Mouse (Mus musculus) neural tube, embryonic 14.5 days (tissue): Measurements from ENCODE around the gene Ggnbp2. TPM values are rescaled to one million over a fixed set of nuclear protein-coding genes. Genes with fewer than 3 reads are reported as not detected.

ENCODE experiments used
- ATAC-seq: fragments of 200-750 bp; cut with Nextera tagmentation; 2 replicates; pipeline ENCODE4 v1.8.0; 2017; ENCODE audit warnings: low read depth, mild to moderate bottlenecking, moderate TSS enrichment, moderate library complexity
- H3K27ac ChIP-seq: fragments of 300-500 bp; sonication (generic); 2 replicates; pipeline ENCODE4 v1.5.1; 2014; ENCODE audit warnings: low read depth, mild to moderate bottlenecking, control low read depth, low read length, moderate library complexity, mixed read lengths
- H3K27me3 ChIP-seq: fragments of 300-500 bp; sonication (generic); 2 replicates; pipeline ENCODE4 v1.6.1; 2014; ENCODE audit warnings: low read length; ENCODE audit not compliant: control insufficient read depth, insufficient read depth
- H3K36me3 ChIP-seq: fragments of 300-500 bp; sonication (generic); 2 replicates; pipeline ENCODE4 v1.6.1; 2014; ENCODE audit warnings: low read length, mixed read lengths; ENCODE audit not compliant: control insufficient read depth, insufficient read depth
- H3K4me1 ChIP-seq: fragments of 300-500 bp; sonication (generic); 2 replicates; pipeline ENCODE4 v1.6.1; 2014; ENCODE audit warnings: low read length; ENCODE audit not compliant: control insufficient read depth, insufficient read depth
- H3K4me2 ChIP-seq: fragments of 300-500 bp; sonication (generic); 2 replicates; pipeline ENCODE4 v1.6.1; 2014; ENCODE audit warnings: mild to moderate bottlenecking, low read depth, low read length, control low read depth
- H3K4me3 ChIP-seq: fragments of 300-500 bp; sonication (generic); 2 replicates; pipeline ENCODE4 v1.5.1; 2014; ENCODE audit warnings: low read depth, low read length, control low read depth, mixed read lengths
- H3K9ac ChIP-seq: fragments of 300-500 bp; sonication (generic); replicated peaks from 2 replicates; pipeline ENCODE4 v1.6.1; 2014; ENCODE audit warnings: low read depth, mild to moderate bottlenecking, control low read depth, low read length, mixed read lengths
- H3K9me3 ChIP-seq: fragments of 300-500 bp; sonication (generic); 2 replicates; pipeline ENCODE4 v1.6.1; 2016; ENCODE audit warnings: low read length; ENCODE audit not compliant: control insufficient read depth
- WGBS: fragments of 180-500 bp; shearing (Covaris S2); extraction: QIAGEN DNeasy Blood & Tissue Kit; methylation state at CpG from one replicate; pipeline ENCODE4 v1.1.7; 2014; 5-methylcytosine and 5-hydroxymethylcytosine counted together
- polyA plus RNA-seq: library from polyadenylated mRNA; unstranded; fragments of >200 nt; fragmentation: Nextera tagmentation; extraction: Ambion mirVana; gene quantifications from 2 replicates; pipeline ENCODE4 v1.2.1, GENCODE M21; 2014

Ggnbp2 gene
- polyA plus RNA-seq, 1 experiment from 2014 or later, result 74.7 TPM

DNA sequence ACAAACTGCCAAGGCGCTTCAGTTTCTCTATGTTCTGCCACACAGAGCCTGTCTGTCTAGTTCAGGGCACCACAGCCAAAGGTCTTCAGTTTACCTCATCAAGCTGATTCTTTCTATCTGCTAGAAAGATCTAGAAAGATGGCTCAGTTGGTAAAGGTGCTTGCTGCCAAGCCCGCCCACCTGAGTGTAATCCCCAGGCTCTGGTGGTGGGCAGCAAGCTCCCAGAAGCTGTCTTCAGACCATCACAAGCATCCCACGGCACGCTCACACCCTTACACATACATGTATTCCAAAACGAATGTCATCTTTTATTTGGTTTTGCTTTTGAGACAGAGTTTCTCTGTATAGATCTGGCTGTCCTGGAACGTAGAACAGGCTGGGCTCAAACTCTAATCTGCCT is 37.9 kb upstream of the Ggnbp2 start:
- no peaks in the 10 kb centered on the region for H3K27me3 ChIP-seq
- WGBS, result 97% methylated on average over 6 of the region's 6 CpGs
- no peak overlapping the region for H3K27ac ChIP-seq
- H3K4me3 ChIP-seq, result no peak overlapping the region
- H3K9me3 ChIP-seq, result no peaks in the 10 kb centered on the region
- H3K4me2 ChIP-seq, result no peak overlapping the region
- H3K36me3 ChIP-seq, result peaks cover 59% of the 10 kb centered on the region
- H3K9ac ChIP-seq, result no peak overlapping the region
- H3K4me1 ChIP-seq, result no peaks in the 10 kb centered on the region
- no peak for ATAC-seq

- Histone ChIP-seq H3K4me1 (no peaks in the 10 kb centered on the region), H3K27me3 (no peaks in the 10 kb centered on the region), H3K27ac (no peak overlapping the region), H3K36me3 (peaks cover 60% of the 10 kb centered on the region), H3K9ac (no peak overlapping the region), H3K4me3 (no peak overlapping the region), H3K9me3 (no peaks in the 10 kb centered on the region), H3K4me2 (no peak overlapping the region)
- no peak for ATAC-seq
- 93% methylated on average over 3 of the region's 3 CpGs for WGBS
Observed at GRCm38 (mm10) chr11:84907081-84907480, 36.5 kb upstream of the Ggnbp2 start.

DNA sequence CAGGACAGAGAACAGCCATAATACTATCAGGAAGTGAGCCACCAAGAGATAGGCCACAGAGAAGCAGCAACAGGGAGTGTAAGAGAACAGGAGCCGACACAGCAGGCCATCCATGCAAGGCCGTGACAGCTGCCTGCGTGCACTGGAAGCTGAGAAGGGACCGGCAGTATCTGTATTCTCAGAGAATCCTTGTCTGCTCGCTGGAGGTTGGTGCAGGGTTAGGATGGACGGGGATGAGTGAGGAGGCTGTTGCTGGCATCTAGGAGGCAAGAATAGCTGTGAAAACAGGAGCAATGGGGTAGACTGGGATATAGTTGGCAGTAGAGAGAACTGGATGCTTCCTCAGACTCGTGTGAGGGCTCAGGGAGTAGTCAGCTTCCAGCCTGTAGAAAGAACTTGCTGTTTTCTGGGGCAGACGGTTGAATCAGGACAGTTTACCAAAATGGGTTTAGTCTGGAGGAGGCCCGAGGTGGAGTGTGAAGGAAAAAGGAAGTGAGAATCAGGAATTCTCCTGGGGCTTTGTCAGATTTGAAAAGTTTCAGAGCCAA is 34.1 kb upstream of the Ggnbp2 start:
- 87% methylated on average over 9 of the region's 9 CpGs for WGBS
- Histone ChIP-seq H3K27me3 (no peaks in the 10 kb centered on the region), H3K4me1 (no peaks in the 10 kb centered on the region), H3K4me3 (no peak overlapping the region), H3K36me3 (peaks cover 70% of the 10 kb centered on the region), H3K9ac (no peak overlapping the region), H3K4me2 (no peak overlapping the region), H3K27ac (no peak overlapping the region), H3K9me3 (no peaks in the 10 kb centered on the region)
- ATAC-seq, result no peak

GRCm38 (mm10) chr11:84893113-84893512 is 22.5 kb upstream of the Ggnbp2 start:
- H3K4me1 ChIP-seq, result no peaks in the 10 kb centered on the region
- no peak for ATAC-seq
- no peak overlapping the region for H3K27ac ChIP-seq
- peaks cover 40% of the 10 kb centered on the region for H3K36me3 ChIP-seq
- no peak overlapping the region for H3K4me3 ChIP-seq
- no peaks in the 10 kb centered on the region for H3K9me3 ChIP-seq
- H3K27me3 ChIP-seq, result no peaks in the 10 kb centered on the region
- 94% methylated on average over 14 of the region's 15 CpGs for WGBS
- H3K9ac ChIP-seq, result no peak overlapping the region
- H3K4me2 ChIP-seq, result no peak overlapping the region

- no peaks in the 10 kb centered on the region for H3K9me3 ChIP-seq
- no peak overlapping the region for H3K27ac ChIP-seq
- H3K4me3 ChIP-seq, result no peak overlapping the region
- ATAC-seq, result no peak
- H3K4me2 ChIP-seq, result no peak overlapping the region
- peaks cover 31% of the 10 kb centered on the region for H3K36me3 ChIP-seq
- no peaks in the 10 kb centered on the region for H3K27me3 ChIP-seq
- 92% methylated on average over 7 of the region's 7 CpGs for WGBS
- no peak overlapping the region for H3K9ac ChIP-seq
- no peaks in the 10 kb centered on the region for H3K4me1 ChIP-seq
Observed at GRCm38 (mm10) chr11:84891705-84892104, 21.1 kb upstream of the Ggnbp2 start.

DNA sequence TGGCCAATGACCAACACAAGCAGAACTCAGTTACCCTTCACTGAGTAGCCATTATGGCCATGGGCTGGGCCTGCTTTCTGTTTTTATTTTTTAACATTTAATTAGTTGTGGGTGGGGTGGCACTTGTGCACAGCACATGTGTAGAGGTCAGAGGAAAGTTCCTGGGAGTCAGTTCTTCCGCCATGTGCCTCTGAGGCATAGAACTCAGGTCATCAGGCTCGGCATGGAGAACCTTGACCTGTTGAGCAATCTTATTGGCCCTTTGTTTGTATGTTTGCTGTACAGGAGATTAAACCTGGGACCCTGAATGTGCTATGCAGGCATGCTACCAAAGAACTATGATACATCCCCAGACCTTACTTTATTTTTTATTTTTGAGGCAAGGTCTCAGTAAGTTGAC is 18.9 kb upstream of the Ggnbp2 start:
- Histone ChIP-seq H3K4me1 (no peaks in the 10 kb centered on the region), H3K9me3 (no peaks in the 10 kb centered on the region), H3K4me3 (no peak overlapping the region), H3K9ac (no peak overlapping the region), H3K4me2 (no peak overlapping the region), H3K27ac (no peak overlapping the region), H3K36me3 (peaks cover 29% of the 10 kb centered on the region), H3K27me3 (no peaks in the 10 kb centered on the region)
- ATAC-seq, result no peak
- 98% methylated on average over 2 of the region's 2 CpGs for WGBS

- H3K27me3 ChIP-seq, result no peaks in the 10 kb centered on the region
- H3K4me2 ChIP-seq, result no peak overlapping the region
- no peaks in the 10 kb centered on the region for H3K4me1 ChIP-seq
- 96% methylated on average over 8 of the region's 8 CpGs for WGBS
- no peak overlapping the region for H3K4me3 ChIP-seq
- H3K9ac ChIP-seq, result no peak overlapping the region
- H3K36me3 ChIP-seq, result peaks cover 29% of the 10 kb centered on the region
- no peaks in the 10 kb centered on the region for H3K9me3 ChIP-seq
- ATAC-seq, result no peak
- no peak overlapping the region for H3K27ac ChIP-seq
Observed at GRCm38 (mm10) chr11:84888025-84888424, 17.4 kb upstream of the Ggnbp2 start.

- H3K4me1 ChIP-seq, result no peaks in the 10 kb centered on the region
- no peak overlapping the region for H3K4me3 ChIP-seq
- H3K27ac ChIP-seq, result no peak overlapping the region
- 89% methylated on average over 11 of the region's 11 CpGs for WGBS
- H3K9me3 ChIP-seq, result no peaks in the 10 kb centered on the region
- no peak overlapping the region for H3K9ac ChIP-seq
- no peak for ATAC-seq
- no peaks in the 10 kb centered on the region for H3K27me3 ChIP-seq
- H3K4me2 ChIP-seq, result no peak overlapping the region
- H3K36me3 ChIP-seq, result peaks cover 25% of the 10 kb centered on the region
Observed at GRCm38 (mm10) chr11:84886767-84887511, 16.3 kb upstream of the Ggnbp2 start.

- WGBS, result 95% methylated on average over 5 of the region's 5 CpGs
- Histone ChIP-seq H3K27me3 (no peaks in the 10 kb centered on the region), H3K36me3 (peaks cover 17% of the 10 kb centered on the region), H3K9me3 (no peaks in the 10 kb centered on the region), H3K27ac (no peak overlapping the region), H3K4me1 (peaks cover 1% of the 10 kb centered on the region), H3K4me2 (no peak overlapping the region), H3K9ac (no peak overlapping the region), H3K4me3 (no peak overlapping the region)
- no peak for ATAC-seq
Observed at GRCm38 (mm10) chr11:84886236-84886635, 15.6 kb upstream of the Ggnbp2 start.
